Mouse (Mus musculus): ENCODE measurements around the gene Prcp. TPM values are rescaled to one million over a fixed set of nuclear protein-coding genes. Genes with fewer than 3 reads are reported as not detected.

The Prcp gene
- polyA plus RNA-seq, 1 experiment: 19.7 TPM

GRCm38 (mm10) chr7:92837226-92837625 is 37.0 kb upstream of the Prcp start:
- 38% methylated on average over 11 of the region's 11 CpGs for WGBS
- DNase-seq: no peak
- no peak for TF ChIP-seq POLR2A (IDR thresholded peaks at IDR 0.05; ENCODE audit: control insufficient read depth, extremely low read depth, insufficient read depth, low read length, poor library complexity)
- no peak for TF ChIP-seq CTCF (IDR thresholded peaks at IDR 0.05; ENCODE audit: borderline replicate concordance, control insufficient read depth, extremely low read depth, insufficient read depth, low read length, poor library complexity)

GRCm38 (mm10) chr7:92837907-92838306 is 36.4 kb upstream of the Prcp start:
- Histone ChIP-seq H3K27me3 (ENCODE audit: control insufficient read depth, insufficient read depth, low read length) (no peaks in the 10 kb centered on the region), H3K36me3 (ENCODE audit: control insufficient read depth, insufficient read depth, low read length) (no peaks in the 10 kb centered on the region), H3K27ac (ENCODE audit: control insufficient read depth, insufficient read depth, low read length) (no peak overlapping the region), H3K4me3 (ENCODE audit: control insufficient read depth, insufficient read depth, low read length) (no peak overlapping the region), H3K4me1 (replicated peaks; ENCODE audit: control insufficient read depth, insufficient read depth, low read length) (no peaks in the 10 kb centered on the region)
- no peak for TF ChIP-seq POLR2A (IDR thresholded peaks at IDR 0.05; ENCODE audit: control insufficient read depth, extremely low read depth, insufficient read depth, low read length, poor library complexity)
- 53% methylated on average over 3 of the region's 3 CpGs for WGBS
- no peak for DNase-seq

More at GRCm38 (mm10) chr7:92837226-92837625, 37.0 kb upstream of the Prcp start:
- H3K4me1 ChIP-seq (replicated peaks; ENCODE audit: control insufficient read depth, insufficient read depth, low read length): no peaks in the 10 kb centered on the region
- no peaks in the 10 kb centered on the region for H3K36me3 ChIP-seq (ENCODE audit: control insufficient read depth, insufficient read depth, low read length)
- H3K27me3 ChIP-seq (ENCODE audit: control insufficient read depth, insufficient read depth, low read length): no peaks in the 10 kb centered on the region
- H3K27ac ChIP-seq (ENCODE audit: control insufficient read depth, insufficient read depth, low read length): no peak overlapping the region
- no peak overlapping the region for H3K4me3 ChIP-seq (ENCODE audit: control insufficient read depth, insufficient read depth, low read length)

DNA sequence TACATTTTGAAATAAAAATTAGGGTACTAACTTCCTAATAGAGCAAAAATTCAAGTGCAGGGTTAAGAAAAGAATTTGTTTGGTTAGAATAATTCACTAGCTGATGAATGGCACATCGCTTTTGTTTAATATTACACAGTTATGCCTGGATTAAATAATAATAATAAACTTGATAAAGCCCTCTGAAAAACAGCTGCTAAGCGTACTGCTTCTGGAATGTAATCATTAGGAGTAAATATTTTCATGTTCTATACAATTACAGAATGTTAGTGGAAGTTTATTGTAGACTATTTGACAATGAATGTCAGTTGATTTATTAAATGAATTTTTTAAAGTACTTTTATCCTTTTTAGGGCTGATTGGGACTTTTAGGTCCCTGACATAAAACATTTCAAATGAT is 32.0 kb upstream of the Prcp start:
- Histone ChIP-seq H3K36me3 (ENCODE audit: control insufficient read depth, insufficient read depth, low read length) (no peaks in the 10 kb centered on the region), H3K27ac (ENCODE audit: control insufficient read depth, insufficient read depth, low read length) (no peak overlapping the region), H3K4me1 (replicated peaks; ENCODE audit: control insufficient read depth, insufficient read depth, low read length) (no peaks in the 10 kb centered on the region), H3K4me3 (ENCODE audit: control insufficient read depth, insufficient read depth, low read length) (no peak overlapping the region), H3K27me3 (ENCODE audit: control insufficient read depth, insufficient read depth, low read length) (no peaks in the 10 kb centered on the region)
- 86% methylated on average over 2 of the region's 2 CpGs for WGBS
- DNase-seq: no peak
- TF ChIP-seq CTCF (IDR thresholded peaks at IDR 0.05; ENCODE audit: borderline replicate concordance, control insufficient read depth, extremely low read depth, insufficient read depth, low read length, poor library complexity): no peak
- no peak for TF ChIP-seq POLR2A (IDR thresholded peaks at IDR 0.05; ENCODE audit: control insufficient read depth, extremely low read depth, insufficient read depth, low read length, poor library complexity)

- DNase-seq: no peak
- whole genome bisulfite sequencing: 90% methylated on average over 3 of the region's 3 CpGs
Measured at GRCm38 (mm10) chr7:92848246-92848645, 26.0 kb upstream of the Prcp start.

DNA sequence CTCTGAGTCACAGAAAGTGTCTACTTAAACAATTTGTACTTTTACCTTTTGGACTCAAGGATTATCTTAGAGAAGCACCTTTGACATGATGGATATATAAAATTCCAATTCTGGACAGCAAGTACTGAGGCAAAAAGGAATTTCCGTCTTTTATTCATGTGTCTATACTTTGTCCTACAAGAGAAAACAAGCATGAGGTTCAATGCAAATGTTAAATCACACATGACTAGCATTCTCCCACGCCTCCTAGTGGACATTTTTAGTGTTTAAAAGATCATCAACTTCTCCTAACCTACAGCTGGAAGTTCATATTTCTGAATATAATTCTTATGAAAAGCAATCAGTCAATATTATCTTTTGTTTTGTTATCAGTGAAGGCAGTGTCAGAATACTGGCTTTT is 7.7 kb upstream of the Prcp start:
- no peak overlapping the region for H3K4me3 ChIP-seq (ENCODE audit: control insufficient read depth, insufficient read depth, low read length)
- H3K27ac ChIP-seq (ENCODE audit: control insufficient read depth, insufficient read depth, low read length): no peak overlapping the region
- TF ChIP-seq POLR2A (IDR thresholded peaks at IDR 0.05; ENCODE audit: control insufficient read depth, extremely low read depth, insufficient read depth, low read length, poor library complexity) (no peak), CTCF (IDR thresholded peaks at IDR 0.05; ENCODE audit: borderline replicate concordance, control insufficient read depth, extremely low read depth, insufficient read depth, low read length, poor library complexity) (no peak)
- WGBS: 62% methylated on average over 2 of the region's 2 CpGs
- no peak for DNase-seq
- H3K4me1 ChIP-seq (replicated peaks; ENCODE audit: control insufficient read depth, insufficient read depth, low read length): no peaks in the 10 kb centered on the region
- H3K36me3 ChIP-seq (ENCODE audit: control insufficient read depth, insufficient read depth, low read length): peaks cover 4% of the 10 kb centered on the region; the same call in 1 of the 2 replicates
- no peaks in the 10 kb centered on the region for H3K27me3 ChIP-seq (ENCODE audit: control insufficient read depth, insufficient read depth, low read length)

More at GRCm38 (mm10) chr7:92848246-92848645, 26.0 kb upstream of the Prcp start:
- H3K27me3 ChIP-seq (ENCODE audit: control insufficient read depth, insufficient read depth, low read length): no peaks in the 10 kb centered on the region
- TF ChIP-seq CTCF (IDR thresholded peaks at IDR 0.05; ENCODE audit: borderline replicate concordance, control insufficient read depth, extremely low read depth, insufficient read depth, low read length, poor library complexity) (no peak), POLR2A (IDR thresholded peaks at IDR 0.05; ENCODE audit: control insufficient read depth, extremely low read depth, insufficient read depth, low read length, poor library complexity) (no peak)
- H3K4me1 ChIP-seq (replicated peaks; ENCODE audit: control insufficient read depth, insufficient read depth, low read length): no peaks in the 10 kb centered on the region
- no peak overlapping the region for H3K4me3 ChIP-seq (ENCODE audit: control insufficient read depth, insufficient read depth, low read length)
- no peak overlapping the region for H3K27ac ChIP-seq (ENCODE audit: control insufficient read depth, insufficient read depth, low read length)
- H3K36me3 ChIP-seq (ENCODE audit: control insufficient read depth, insufficient read depth, low read length): no peaks in the 10 kb centered on the region

DNA sequence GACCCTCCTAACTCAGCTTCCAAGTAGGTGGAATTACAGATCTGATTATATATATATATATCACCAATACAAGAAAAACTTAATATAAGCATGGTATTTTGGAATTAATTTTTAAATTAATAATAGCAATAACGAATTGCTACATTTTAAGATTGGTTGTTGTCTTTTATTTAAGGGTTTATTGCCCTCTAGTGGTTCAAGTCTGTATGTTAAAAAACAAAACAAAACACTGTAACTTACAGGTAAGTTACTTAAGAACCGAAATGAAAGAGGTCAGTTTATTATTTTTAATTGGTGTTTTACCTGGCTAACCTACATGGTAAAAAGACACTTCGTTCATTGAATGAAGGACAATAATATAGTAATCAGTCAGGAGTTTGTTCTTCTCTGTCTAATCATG is 4.1 kb upstream of the Prcp start:
- 66% methylated on average over 3 of the region's 3 CpGs for WGBS
- Histone ChIP-seq H3K27ac (ENCODE audit: control insufficient read depth, insufficient read depth, low read length) (no peak overlapping the region), H3K4me3 (ENCODE audit: control insufficient read depth, insufficient read depth, low read length) (no peak overlapping the region), H3K4me1 (replicated peaks; ENCODE audit: control insufficient read depth, insufficient read depth, low read length) (peaks cover 2% of the 10 kb centered on the region; the same call in 1 of the 2 replicates), H3K36me3 (ENCODE audit: control insufficient read depth, insufficient read depth, low read length) (no peaks in the 10 kb centered on the region), H3K27me3 (ENCODE audit: control insufficient read depth, insufficient read depth, low read length) (no peaks in the 10 kb centered on the region)
- DNase-seq: no peak
- TF ChIP-seq CTCF (IDR thresholded peaks at IDR 0.05; ENCODE audit: borderline replicate concordance, control insufficient read depth, extremely low read depth, insufficient read depth, low read length, poor library complexity) (no peak), POLR2A (IDR thresholded peaks at IDR 0.05; ENCODE audit: control insufficient read depth, extremely low read depth, insufficient read depth, low read length, poor library complexity) (no peak)

- no peaks in the 10 kb centered on the region for H3K27me3 ChIP-seq (ENCODE audit: control insufficient read depth, insufficient read depth, low read length)
- DNase-seq: no peak
- H3K4me1 ChIP-seq (replicated peaks; ENCODE audit: control insufficient read depth, insufficient read depth, low read length): peaks cover 5% of the 10 kb centered on the region; the same call in 1 of the 2 replicates
- no peak overlapping the region for H3K4me3 ChIP-seq (ENCODE audit: control insufficient read depth, insufficient read depth, low read length)
- 96% methylated on average over 4 of the region's 4 CpGs for whole genome bisulfite sequencing
- TF ChIP-seq POLR2A (IDR thresholded peaks at IDR 0.05; ENCODE audit: control insufficient read depth, extremely low read depth, insufficient read depth, low read length, poor library complexity): no peak
- no peaks in the 10 kb centered on the region for H3K36me3 ChIP-seq (ENCODE audit: control insufficient read depth, insufficient read depth, low read length)
- no peak overlapping the region for H3K27ac ChIP-seq (ENCODE audit: control insufficient read depth, insufficient read depth, low read length)
Measured at GRCm38 (mm10) chr7:92871596-92871995, 2.7 kb upstream of the Prcp start.

Data from thymus, adult 2 months (tissue).